Mouse (Mus musculus) layer of hippocampus, postnatal 14 days (tissue): ENCODE results near the gene Cul7. TPM values are rescaled to one million over a fixed set of nuclear protein-coding genes. Genes with fewer than 3 reads are reported as not detected.

ENCODE experiments used
- DNase-seq, 2 experiments: peaks; one replicate each; pipeline ENCODE4 v3.0.0; 2021 to 2022; ENCODE audit warnings: low spot score in 2 of 2, mixed read lengths in 1 of 2
- total RNA-seq, 2 experiments: library from RNA; stranded (reverse); gene quantifications; 2 replicates each; pipeline ENCODE4 v1.2.3; 2021

The Cul7 gene
- total RNA-seq, 2 experiments from 2014 or later = 23.8 to 24.4 TPM

- no peak for DNase-seq
Observed at GRCm38 (mm10) chr17:46669911-46670310, 19.8 kb downstream of the Cul7 start.

GRCm38 (mm10) chr17:46673850-46674529 is 23.9 kb downstream of the Cul7 start, which contains the start of gene Rrp36:
TSS of gene Rrp36 (minus strand) at chr17:46674352.
- DNase-seq = peak; percentile 87 to 93

- DNase-seq = no peak
Observed at GRCm38 (mm10) chr17:46674530-46675283, 24.6 kb downstream of the Cul7 start.

- no peak for DNase-seq
Observed at GRCm38 (mm10) chr17:46678416-46678815, 28.3 kb downstream of the Cul7 start, which contains the start of gene Mea1. TSS of gene Mea1 (plus strand) at chr17:46678793.

- DNase-seq = no peak
Observed at GRCm38 (mm10) chr17:46678911-46679310, 28.8 kb downstream of the Cul7 start.

- DNase-seq = no peak
Observed at GRCm38 (mm10) chr17:46679843-46680759, 30.0 kb downstream of the Cul7 start.

GRCm38 (mm10) chr17:46680760-46681373 is 30.7 kb downstream of the Cul7 start, which contains the start of gene Klhdc3:
TSS of gene Klhdc3 (minus strand) at chr17:46680914.
- peak; percentile 94 to 98 for DNase-seq

GRCm38 (mm10) chr17:46681466-46682118 is 31.5 kb downstream of the Cul7 start:
- DNase-seq = peak in 1 of 2 experiments; percentile 26

GRCm38 (mm10) chr17:46682654-46683389 is 32.7 kb downstream of the Cul7 start:
- DNase-seq = no peak

- no peak for DNase-seq
Observed at GRCm38 (mm10) chr17:46685913-46686312, 35.8 kb downstream of the Cul7 start.

- DNase-seq = no peak
Observed at GRCm38 (mm10) chr17:46690665-46691064, 40.5 kb downstream of the Cul7 start.

GRCm38 (mm10) chr17:46691390-46691789 is 41.3 kb downstream of the Cul7 start:
- DNase-seq = no peak

- no peak for DNase-seq
Observed at GRCm38 (mm10) chr17:46694517-46695063, 44.5 kb downstream of the Cul7 start.

- no peak for DNase-seq
Observed at GRCm38 (mm10) chr17:46698515-46698914, 48.4 kb downstream of the Cul7 start.

GRCm38 (mm10) chr17:46699245-46699644 is 49.1 kb downstream of the Cul7 start:
- no peak for DNase-seq

- no peak for DNase-seq
Observed at GRCm38 (mm10) chr17:46699912-46700311, 49.8 kb downstream of the Cul7 start.

GRCm38 (mm10) chr17:46701489-46701888 is 51.4 kb downstream of the Cul7 start:
- DNase-seq = no peak

- no peak for DNase-seq
Observed at GRCm38 (mm10) chr17:46702100-46702499, 52.0 kb downstream of the Cul7 start.

GRCm38 (mm10) chr17:46702506-46702905 is 52.4 kb downstream of the Cul7 start:
- DNase-seq = no peak
